Mouse (Mus musculus): ENCODE measurements at regions not wholly inside any gene's neighbourhood (a gene's known extent, or its start where the extent isn't known, plus 50 kb on each side); places are given as distances from the start of the nearest gene placed in this dataset.
A peak's percentile ranks its signal among the peaks of the same experiment; 100 is the strongest.
"Not testable (repeated sequence)": the region's sequence is repeated elsewhere in the genome, so short reads cannot be mapped to it uniquely, and the experiment has no call there.

GRCm38 (mm10) chr9:5424236-5424635, 79.0 kb downstream of the Casp12 start:
- DNase-seq (ENCODE audit: low spot score): no peak

DNA sequence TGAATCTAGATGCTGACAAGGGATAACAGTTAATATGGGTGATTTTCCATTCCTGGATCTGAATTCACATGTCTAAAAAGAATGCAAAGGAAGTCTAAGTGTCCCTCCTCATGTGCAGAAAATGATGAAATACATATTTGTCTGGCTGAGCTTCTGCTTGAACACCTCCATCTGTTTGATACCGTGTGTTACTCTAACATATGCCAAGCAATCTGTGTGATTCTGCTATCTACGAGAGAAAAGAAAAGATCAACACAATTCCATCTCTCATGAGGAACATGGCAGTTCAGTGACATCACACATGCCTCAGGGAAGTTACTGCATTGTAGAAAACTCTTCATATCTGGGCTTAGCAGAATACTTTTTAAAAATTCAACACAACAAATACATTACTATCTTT, 103.0 kb downstream of the Casp12 start:
- DNase-seq (ENCODE audit: low spot score): no peak

GRCm38 (mm10) chr9:5456606-5457005, 111.4 kb downstream of the Casp12 start:
- no peak for DNase-seq (ENCODE audit: low spot score)

DNA sequence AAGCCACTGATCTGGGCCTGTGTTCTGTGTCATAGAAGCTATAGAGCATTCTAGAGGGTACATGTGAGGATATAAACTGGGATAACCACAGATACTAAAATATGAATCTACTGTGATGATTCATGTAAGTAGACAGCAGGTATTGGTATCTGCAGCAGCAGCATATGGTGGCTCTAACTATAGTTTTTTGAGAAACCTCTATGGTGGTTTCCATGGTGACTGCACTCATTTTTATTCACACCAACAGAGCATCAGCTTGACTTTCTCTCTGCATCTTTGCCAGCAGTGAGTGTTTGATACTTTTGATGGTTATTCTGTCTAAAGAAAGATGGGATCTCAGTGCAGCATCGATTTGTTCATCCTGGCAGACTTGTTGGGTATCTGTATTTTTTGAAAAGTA, 126.8 kb downstream of the Casp12 start:
- DNase-seq (ENCODE audit: low spot score): no peak

GRCm38 (mm10) chr9:5474271-5474670, 129.0 kb downstream of the Casp12 start:
- DNase-seq (ENCODE audit: low spot score): peak; percentile 1

DNA sequence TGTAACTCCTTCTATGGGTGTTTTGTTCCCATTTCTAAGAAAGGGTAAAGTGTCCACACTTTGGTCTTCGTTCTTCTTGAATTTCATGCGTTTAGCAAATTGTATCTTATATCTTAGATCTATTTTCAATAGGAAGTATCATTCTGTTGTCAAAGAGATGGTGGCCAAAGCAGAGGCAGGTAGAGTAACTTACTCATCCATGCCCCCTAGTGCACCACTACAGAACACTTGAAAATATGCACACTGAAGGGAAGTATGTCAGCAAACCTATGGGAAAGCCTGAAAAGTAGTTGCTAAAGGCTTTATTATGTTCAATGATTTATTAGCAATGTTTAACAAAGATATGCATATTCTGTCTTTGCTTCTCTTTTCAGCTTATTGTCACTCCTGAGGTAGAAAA, 140.0 kb downstream of the Casp12 start:
- DNase-seq (ENCODE audit: low spot score): no peak

DNA sequence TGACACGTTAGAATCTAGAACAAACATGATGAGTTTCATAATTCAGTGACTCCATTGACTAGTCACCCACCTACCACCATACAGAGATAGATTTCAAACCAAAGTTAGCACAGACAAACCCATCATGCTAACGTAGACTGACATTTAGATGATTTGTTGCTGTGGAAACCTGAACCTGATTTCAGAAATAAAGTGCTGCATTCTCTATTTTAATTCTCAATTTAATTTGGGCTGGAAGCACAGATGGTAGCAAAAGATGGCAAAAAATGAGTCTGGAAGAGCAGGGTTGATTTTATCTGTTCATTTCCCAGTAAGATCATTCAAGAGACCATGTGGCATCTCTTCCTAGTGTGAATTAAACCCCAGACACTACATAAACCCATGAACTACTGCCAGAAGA, 151.6 kb downstream of the Casp12 start:
- DNase-seq (ENCODE audit: low spot score): no peak

DNA sequence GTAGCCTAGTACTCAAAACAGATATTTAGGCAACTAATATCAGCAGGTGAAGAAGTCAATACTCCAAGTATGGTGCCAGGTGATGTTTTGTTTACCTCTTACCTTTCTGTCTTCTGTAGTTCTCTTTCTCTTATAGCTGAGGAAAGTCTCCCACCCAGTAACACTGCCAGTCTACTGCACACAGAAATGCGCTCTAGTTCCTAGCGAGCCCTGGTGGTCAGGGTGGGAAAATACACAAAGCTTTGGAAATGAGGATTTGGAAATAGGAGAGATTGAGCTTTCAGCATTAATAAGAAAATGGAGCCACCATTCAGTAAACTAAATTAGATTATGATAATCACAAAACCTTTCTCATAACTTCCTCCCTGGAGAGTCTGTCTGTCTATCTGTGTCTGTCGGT, 153.1 kb downstream of the Casp12 start:
- peak; percentile 26 for DNase-seq (ENCODE audit: low spot score)

- DNase-seq (ENCODE audit: low spot score): no peak
Observed at GRCm38 (mm10) chr9:5525762-5526360, 180.6 kb downstream of the Casp12 start.

DNA sequence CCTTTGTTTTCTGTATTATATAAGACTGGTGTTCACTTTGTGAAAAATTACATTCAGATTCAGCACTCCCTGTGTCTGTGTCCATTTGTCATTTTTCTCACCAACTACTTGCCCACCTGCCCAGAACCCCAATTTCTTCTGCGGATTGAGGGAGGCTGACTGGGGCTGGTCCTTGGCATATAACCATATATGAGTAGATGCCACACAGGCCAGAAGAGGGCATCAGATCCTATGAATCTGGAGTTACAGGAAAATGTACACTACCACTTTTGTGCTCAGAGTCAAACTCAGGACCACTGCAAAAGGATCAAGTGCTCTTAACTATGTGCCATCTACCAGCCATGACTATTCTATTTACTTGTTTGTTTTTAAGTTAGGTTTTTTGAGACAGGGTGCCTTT, 197.4 kb downstream of the Casp12 start:
- no peak for DNase-seq (ENCODE audit: low spot score)

DNA sequence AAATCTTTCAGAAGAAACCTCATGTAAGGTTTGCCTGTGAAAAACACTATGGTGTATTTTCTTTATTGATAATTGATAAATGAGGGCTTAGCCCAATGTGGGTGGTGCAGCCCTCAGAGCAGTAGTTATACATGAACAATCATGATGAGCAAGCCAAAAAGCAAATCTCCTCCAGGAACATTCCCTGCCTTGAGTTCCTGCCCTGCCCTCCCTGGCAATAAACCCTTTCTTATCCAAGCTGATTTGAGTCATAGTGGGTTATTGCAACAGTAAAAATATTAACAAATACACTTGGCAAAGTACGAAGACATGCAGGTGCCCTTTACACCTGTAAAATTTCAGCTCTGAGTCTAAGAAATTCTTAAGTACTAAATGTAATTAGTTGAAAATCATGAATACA, 229.8 kb downstream of the Casp12 start:
- DNase-seq (ENCODE audit: low spot score): no peak

GRCm38 (mm10) chr9:5578168-5578567, 232.9 kb downstream of the Casp12 start:
- not testable (repeated sequence) for DNase-seq (ENCODE audit: low spot score)

- peak; percentile 5 for DNase-seq (ENCODE audit: low spot score)
Observed at GRCm38 (mm10) chr9:5595891-5596635, 250.8 kb downstream of the Casp12 start.

DNA sequence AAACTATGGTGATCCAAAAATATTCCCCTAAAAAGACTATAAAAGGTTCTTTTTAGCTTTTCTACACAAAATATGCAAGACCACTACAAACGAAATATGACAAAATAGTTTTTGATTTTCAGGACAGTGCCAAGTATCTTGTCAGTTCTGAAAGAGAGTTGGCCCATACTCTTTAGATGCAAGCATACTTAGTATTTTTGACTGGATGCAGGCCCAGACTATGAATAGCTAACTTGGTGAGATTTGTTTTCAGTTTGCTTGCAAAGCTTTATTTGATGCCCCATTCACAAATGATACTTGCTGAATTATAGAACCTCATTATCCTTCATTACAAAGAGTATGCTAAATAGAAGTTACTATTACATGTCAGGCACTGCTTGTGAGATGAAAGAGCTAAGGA, 258.8 kb downstream of the Casp12 start:
- DNase-seq (ENCODE audit: low spot score): no peak

GRCm38 (mm10) chr9:5605015-5605414, 259.8 kb downstream of the Casp12 start:
- DNase-seq (ENCODE audit: low spot score): no peak

- no peak for DNase-seq (ENCODE audit: low spot score)
Observed at GRCm38 (mm10) chr9:5616725-5617124, 271.5 kb downstream of the Casp12 start.

DNA sequence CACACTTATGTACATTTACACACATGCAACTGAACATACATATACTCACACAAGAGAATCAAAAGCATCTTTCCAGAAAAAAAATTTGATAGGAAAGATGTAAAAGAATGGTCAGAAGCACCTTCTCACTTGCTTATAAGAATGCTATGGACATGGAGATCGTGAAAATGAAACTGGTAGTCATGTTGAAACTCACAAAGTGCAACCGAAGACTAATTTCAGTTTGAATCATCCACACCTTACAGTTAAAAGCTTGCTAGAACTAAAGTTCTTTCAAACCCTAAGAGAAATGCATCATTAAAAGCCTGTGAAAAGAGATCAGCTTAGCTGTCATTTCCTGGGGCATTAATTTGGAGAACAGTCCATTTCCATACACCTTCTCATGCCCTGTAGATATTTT, 278.2 kb downstream of the Casp12 start:
- no peak for DNase-seq (ENCODE audit: low spot score)

DNA sequence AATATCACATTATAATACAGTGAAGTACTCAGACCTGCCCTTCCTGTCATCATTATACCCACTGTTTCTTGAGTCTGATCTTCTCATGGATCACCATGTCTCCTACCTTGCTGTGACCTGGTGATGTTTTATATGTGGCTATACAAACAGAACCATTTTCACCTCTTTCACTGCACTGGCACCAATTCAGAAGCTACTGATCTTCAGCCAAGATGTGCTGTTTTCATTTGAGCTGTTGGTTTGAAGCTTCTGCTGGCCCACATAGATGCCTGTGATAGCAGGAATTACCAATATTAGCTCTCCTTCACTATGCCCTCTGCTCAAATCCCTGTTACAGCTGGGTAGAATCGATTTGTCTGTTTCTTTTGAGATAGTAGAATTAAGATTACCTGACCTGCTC, 282.3 kb downstream of the Casp12 start:
- no peak for DNase-seq (ENCODE audit: low spot score)

DNA sequence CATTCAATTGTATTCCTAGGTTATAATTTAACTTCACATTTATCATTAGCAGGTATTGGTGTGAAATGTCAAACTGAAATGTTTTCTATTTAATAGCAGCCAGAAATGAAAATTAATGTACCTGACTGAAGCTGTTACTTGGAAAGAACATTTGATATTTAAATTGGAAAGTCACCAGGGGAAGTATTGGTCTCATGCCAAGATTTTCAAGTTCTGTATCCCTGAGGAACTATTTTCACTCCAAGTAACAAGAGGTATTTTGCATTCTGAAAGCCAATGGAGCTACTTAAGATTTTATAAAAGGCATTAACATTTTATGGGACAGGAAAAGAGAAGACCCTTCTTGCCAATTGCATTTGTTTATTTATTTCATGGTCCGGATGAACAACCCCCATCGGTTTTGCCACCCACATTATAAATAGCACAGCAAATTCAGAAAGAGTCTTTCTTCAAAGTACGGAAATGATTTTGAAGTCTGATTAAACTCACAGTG, 289.3 kb downstream of the Casp12 start:
- no peak for DNase-seq (ENCODE audit: low spot score)

DNA sequence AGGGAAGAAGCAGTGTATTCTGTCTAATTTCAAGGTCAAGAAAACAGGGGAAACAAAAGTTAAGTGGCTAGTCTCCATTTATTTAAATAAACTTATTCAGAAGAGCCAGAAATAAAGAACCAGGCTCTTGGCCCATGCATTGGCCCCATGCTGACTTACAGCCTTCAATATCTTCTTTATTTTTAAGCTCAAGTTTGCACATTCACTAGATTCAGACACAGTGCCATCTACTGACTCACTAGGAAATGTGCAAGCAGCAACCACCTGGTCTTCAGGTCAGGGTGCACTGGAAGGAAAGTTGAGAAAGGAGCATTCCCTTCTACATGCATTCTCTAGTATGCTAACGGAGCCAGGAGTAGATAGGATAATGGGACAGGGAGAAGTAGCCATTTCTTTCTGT, 289.7 kb downstream of the Casp12 start:
- peak; percentile 70 for DNase-seq (ENCODE audit: low spot score)

GRCm38 (mm10) chr9:5663886-5664285, 318.7 kb downstream of the Casp12 start:
- no peak for DNase-seq (ENCODE audit: low spot score)

DNA sequence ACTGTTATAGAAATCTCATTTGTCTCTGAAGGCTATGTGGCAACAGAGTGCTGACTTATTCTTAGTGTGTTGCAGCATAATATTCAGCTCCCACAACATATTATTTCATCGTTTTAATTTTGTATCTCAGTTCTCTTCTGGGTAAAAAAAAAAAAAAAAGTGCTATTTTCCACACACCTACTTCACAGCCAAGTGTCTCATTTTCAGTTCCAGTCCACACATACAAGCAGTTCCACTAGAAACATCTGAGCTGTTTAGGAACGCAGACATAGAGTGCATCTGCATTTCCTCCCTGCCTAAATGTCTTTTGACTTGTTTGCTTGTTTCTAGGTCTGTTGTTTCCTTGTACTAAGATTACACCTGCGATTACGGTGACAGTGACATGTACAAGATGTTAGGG, 328.3 kb downstream of the Casp12 start:
- no peak for DNase-seq (ENCODE audit: low spot score)

DNA sequence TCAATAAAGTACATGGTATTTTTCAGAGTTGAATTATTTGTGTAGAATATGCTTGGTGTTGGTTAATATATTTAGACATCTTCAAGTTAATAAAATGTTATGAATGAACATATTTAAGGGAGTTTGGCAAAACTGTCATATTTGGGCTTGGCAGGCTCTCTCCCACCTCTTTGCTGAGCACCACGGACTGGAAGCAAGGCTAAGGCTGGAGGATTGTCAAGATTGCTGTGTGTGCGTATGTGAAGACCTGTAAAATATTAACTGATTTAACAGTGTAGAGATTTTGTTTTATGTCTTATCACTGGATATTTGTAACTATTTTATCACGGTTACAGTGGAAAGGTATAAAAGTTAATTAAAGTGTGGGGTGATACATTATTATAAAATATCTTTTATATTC, 363.3 kb downstream of the Casp12 start:
- DNase-seq (ENCODE audit: low spot score): no peak

DNA sequence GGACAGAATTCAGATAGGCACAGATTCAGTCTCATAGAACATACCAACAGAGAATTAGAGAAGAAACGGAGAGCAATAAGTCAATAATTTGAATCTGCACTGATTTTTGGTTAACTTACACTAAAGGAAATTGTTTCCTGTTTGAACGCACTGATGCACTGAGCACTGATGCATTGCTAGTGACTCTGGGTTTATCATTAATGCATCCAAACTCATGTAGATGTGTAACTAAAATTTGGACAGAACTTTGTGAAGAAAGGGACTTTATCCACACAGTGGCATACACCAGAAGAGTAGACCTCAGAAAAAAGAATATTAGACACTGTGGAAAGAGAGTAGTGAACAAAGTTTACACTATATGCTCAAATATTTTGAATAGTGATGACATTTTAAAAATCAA, 364.2 kb downstream of the Casp12 start:
- DNase-seq (ENCODE audit: low spot score): no peak
